Mouse (Mus musculus) forebrain, embryonic 16.5 days (tissue): ENCODE measurements at regions not wholly inside any gene's neighbourhood (a gene's known extent, or its start where the extent isn't known, plus 50 kb on each side); places are given as distances from the start of the nearest gene placed in this dataset.
A peak's percentile ranks its signal among the peaks of the same experiment; 100 is the strongest.
"Not testable (repeated sequence)": the region's sequence is repeated elsewhere in the genome, so short reads cannot be mapped to it uniquely, and the experiment has no call there.

Experiments
- ATAC-seq: fragments of 200-750 bp; cut with Nextera tagmentation; 2 replicates; pipeline ENCODE4 v1.8.0; 2017; ENCODE audit warnings: mild to moderate bottlenecking, moderate library complexity
- H3K27ac ChIP-seq: fragments of 300-500 bp; sonication (generic); 2 replicates; pipeline ENCODE4 v1.5.1; 2014; ENCODE audit warnings: low read length, control low read depth
- H3K27me3 ChIP-seq: fragments of 300-500 bp; sonication (generic); replicated peaks from 2 replicates; pipeline ENCODE4 v1.6.1; 2014; ENCODE audit warnings: low read length; ENCODE audit not compliant: control insufficient read depth, insufficient read depth
- H3K36me3 ChIP-seq: fragments of 300-500 bp; sonication (generic); 2 replicates; pipeline ENCODE4 v1.6.1; 2014; ENCODE audit not compliant: control insufficient read depth, insufficient read depth
- H3K4me1 ChIP-seq: fragments of 300-500 bp; sonication (generic); replicated peaks from 2 replicates; pipeline ENCODE4 v1.6.1; 2014; ENCODE audit warnings: low read length; ENCODE audit not compliant: control insufficient read depth, insufficient read depth
- H3K4me2 ChIP-seq: fragments of 300-500 bp; sonication (generic); 2 replicates; pipeline ENCODE4 v1.6.1; 2014; ENCODE audit warnings: mild to moderate bottlenecking, low read length, control low read depth
- H3K4me3 ChIP-seq: fragments of 300-500 bp; sonication (generic); replicated peaks from 2 replicates; pipeline ENCODE4 v1.5.1; 2014; ENCODE audit warnings: mild to moderate bottlenecking, low read length, control low read depth
- H3K9ac ChIP-seq: fragments of 300-500 bp; sonication (generic); replicated peaks from 2 replicates; pipeline ENCODE4 v1.6.1; 2014; ENCODE audit warnings: low read depth, low read length, control low read depth
- H3K9me3 ChIP-seq: fragments of 300-500 bp; sonication (generic); 2 replicates; pipeline ENCODE4 v1.6.1; 2016; ENCODE audit warnings: low read length; ENCODE audit not compliant: control insufficient read depth
- WGBS: fragments of 180-500 bp; shearing (Covaris S2); extraction: QIAGEN DNeasy Blood & Tissue Kit; methylation state at CpG from one replicate; pipeline ENCODE4 v1.1.7; 2014; 5-methylcytosine and 5-hydroxymethylcytosine counted together

- no peak overlapping the region for H3K4me2 ChIP-seq
- peak overlapping the region; percentile 6; the same call in 1 of the 2 replicates for H3K27ac ChIP-seq
Measured at GRCm38 (mm10) chr12:77598334-77598715, 360.4 kb downstream of the Fut8 start.

GRCm38 (mm10) chr12:77599391-77599790 is 361.5 kb downstream of the Fut8 start:
- Histone ChIP-seq H3K27ac (no peak overlapping the region), H3K9me3 (no peaks in the 10 kb centered on the region), H3K4me1 (peaks cover 17% of the 10 kb centered on the region), H3K4me2 (no peak overlapping the region), H3K36me3 (no peaks in the 10 kb centered on the region), H3K4me3 (no peak overlapping the region), H3K27me3 (no peaks in the 10 kb centered on the region), H3K9ac (no peak overlapping the region)
- peak; percentile 32; the same call in 1 of the 2 replicates for ATAC-seq
- 61% methylated on average over 2 of the region's 2 CpGs for WGBS

More at GRCm38 (mm10) chr12:77598334-77598715, 360.4 kb downstream of the Fut8 start:
- H3K4me1 ChIP-seq: peaks cover 17% of the 10 kb centered on the region
- no peak overlapping the region for H3K4me3 ChIP-seq
- no peaks in the 10 kb centered on the region for H3K27me3 ChIP-seq
- no peaks in the 10 kb centered on the region for H3K36me3 ChIP-seq
- no peaks in the 10 kb centered on the region for H3K9me3 ChIP-seq
- H3K9ac ChIP-seq: no peak overlapping the region
- WGBS: 35% methylated on average over 7 of the region's 7 CpGs
- ATAC-seq: peak; percentile 38; the same call in 1 of the 2 replicates

GRCm38 (mm10) chr12:77603832-77604501 is 366.0 kb downstream of the Fut8 start:
- 91% methylated on average over 12 of the region's 12 CpGs for WGBS
- Histone ChIP-seq H3K4me1 (peaks cover 2% of the 10 kb centered on the region; the same call in 1 of the 2 replicates), H3K36me3 (no peaks in the 10 kb centered on the region), H3K4me2 (no peak overlapping the region), H3K27ac (no peak overlapping the region), H3K4me3 (no peak overlapping the region), H3K27me3 (no peaks in the 10 kb centered on the region), H3K9ac (no peak overlapping the region), H3K9me3 (no peaks in the 10 kb centered on the region)
- no peak for ATAC-seq

GRCm38 (mm10) chr12:77617552-77617951 is 379.6 kb downstream of the Fut8 start:
- Histone ChIP-seq H3K27me3 (no peaks in the 10 kb centered on the region), H3K4me1 (no peaks in the 10 kb centered on the region), H3K4me3 (no peak overlapping the region), H3K36me3 (no peaks in the 10 kb centered on the region), H3K9ac (no peak overlapping the region), H3K27ac (no peak overlapping the region), H3K9me3 (no peaks in the 10 kb centered on the region), H3K4me2 (no peak overlapping the region)
- WGBS: 95% methylated on average over 3 of the region's 3 CpGs
- no peak for ATAC-seq

GRCm38 (mm10) chr12:77622243-77622642 is 384.3 kb downstream of the Fut8 start:
- no peaks in the 10 kb centered on the region for H3K27me3 ChIP-seq
- ATAC-seq: no peak
- no peaks in the 10 kb centered on the region for H3K9me3 ChIP-seq
- no peak overlapping the region for H3K9ac ChIP-seq
- no peak overlapping the region for H3K27ac ChIP-seq
- no peaks in the 10 kb centered on the region for H3K36me3 ChIP-seq
- H3K4me2 ChIP-seq: no peak overlapping the region
- H3K4me3 ChIP-seq: no peak overlapping the region
- H3K4me1 ChIP-seq: no peaks in the 10 kb centered on the region

GRCm38 (mm10) chr12:77624323-77624722 is 386.4 kb downstream of the Fut8 start:
- ATAC-seq, H3K36me3 ChIP-seq: not testable (repeated sequence)

GRCm38 (mm10) chr12:77628358-77628850 is 390.5 kb downstream of the Fut8 start:
- Histone ChIP-seq H3K27ac (no peak overlapping the region), H3K9ac (no peak overlapping the region), H3K36me3 (no peaks in the 10 kb centered on the region), H3K4me3 (no peak overlapping the region), H3K9me3 (no peaks in the 10 kb centered on the region), H3K4me1 (no peaks in the 10 kb centered on the region), H3K27me3 (no peaks in the 10 kb centered on the region), H3K4me2 (no peak overlapping the region)
- ATAC-seq: no peak

More at GRCm38 (mm10) chr12:77624323-77624722, 386.4 kb downstream of the Fut8 start:
- H3K9me3 ChIP-seq, H3K27me3 ChIP-seq, H3K27ac ChIP-seq, H3K4me2 ChIP-seq, H3K4me1 ChIP-seq, H3K4me3 ChIP-seq, H3K9ac ChIP-seq: not testable (repeated sequence)
- 91% methylated on average over 14 of the region's 14 CpGs for WGBS

- WGBS: 42% methylated on average over 10 of the region's 10 CpGs
- Histone ChIP-seq H3K36me3 (no peaks in the 10 kb centered on the region), H3K27ac (no peak overlapping the region), H3K9me3 (no peaks in the 10 kb centered on the region), H3K4me2 (no peak overlapping the region), H3K27me3 (no peaks in the 10 kb centered on the region), H3K4me3 (no peak overlapping the region), H3K9ac (no peak overlapping the region), H3K4me1 (no peaks in the 10 kb centered on the region)
- ATAC-seq: peak; percentile 45
Measured at GRCm38 (mm10) chr12:77633981-77634650, 396.2 kb downstream of the Fut8 start.

- H3K4me1 ChIP-seq: no peaks in the 10 kb centered on the region
- no peak for ATAC-seq
- 74% methylated on average over 7 of the region's 7 CpGs for WGBS
- no peaks in the 10 kb centered on the region for H3K36me3 ChIP-seq
- H3K27me3 ChIP-seq: no peaks in the 10 kb centered on the region
- H3K4me3 ChIP-seq: no peak overlapping the region
- H3K9me3 ChIP-seq: no peaks in the 10 kb centered on the region
- no peak overlapping the region for H3K27ac ChIP-seq
- H3K9ac ChIP-seq: no peak overlapping the region
- no peak overlapping the region for H3K4me2 ChIP-seq
Measured at GRCm38 (mm10) chr12:77638266-77638665, 400.3 kb downstream of the Fut8 start.
